Mouse (Mus musculus): ENCODE data around the gene Fyb2. TPM values are rescaled to one million over a fixed set of nuclear protein-coding genes. Genes with fewer than 3 reads are reported as not detected.

The Fyb2 gene
- polyA plus RNA-seq (2015; fragmentation: Nextera tagmentation; extraction: Ambion mirVana): 0.20 and 0.32 TPM in 2 replicates

- Histone ChIP-seq H3K4me3 (peak within 1 kb of the TSS; percentile 16; the same call in 1 of the 2 replicates), H3K36me3 (replicated peaks) (no peaks in the 10 kb centered on the region), H3K27me3 (replicated peaks) (0 out of 2 replicates have a peak, but pooled peaks cover 6% of the 10 kb centered on the region), H3K27ac (no peak within 1 kb of the TSS), H3K4me2 (peak within 1 kb of the TSS; percentile 43), H3K9me3 (no peaks in the 10 kb centered on the region), H3K4me1 (peaks cover 6% of the 10 kb centered on the region), H3K9ac (no peak within 1 kb of the TSS)
- WGBS: 26% methylated on average over 23 of the region's 23 CpGs
- 0 out of 2 replicates have a peak, but pooled peaks have one; percentile 27 for ATAC-seq (replicated peaks)
These were observed at the start of gene Fyb2 for GRCm38 (mm10) chr4:104913291-104914129. Fyb2 (plus strand) TSS chr4:104913456.

GRCm38 (mm10) chr4:104864397-104864796, 48.9 kb upstream of the Fyb2 start:
- H3K27ac ChIP-seq: no peak overlapping the region
- WGBS: 74% methylated on average over 1 of the region's 1 CpGs
- H3K9me3 ChIP-seq: no peaks in the 10 kb centered on the region
- no peak overlapping the region for H3K4me2 ChIP-seq
- no peaks in the 10 kb centered on the region for H3K27me3 ChIP-seq (replicated peaks)
- ATAC-seq (replicated peaks): no peak
- H3K36me3 ChIP-seq (replicated peaks): no peaks in the 10 kb centered on the region
- no peaks in the 10 kb centered on the region for H3K4me1 ChIP-seq
- H3K9ac ChIP-seq: no peak overlapping the region
- H3K4me3 ChIP-seq: no peak overlapping the region

DNA sequence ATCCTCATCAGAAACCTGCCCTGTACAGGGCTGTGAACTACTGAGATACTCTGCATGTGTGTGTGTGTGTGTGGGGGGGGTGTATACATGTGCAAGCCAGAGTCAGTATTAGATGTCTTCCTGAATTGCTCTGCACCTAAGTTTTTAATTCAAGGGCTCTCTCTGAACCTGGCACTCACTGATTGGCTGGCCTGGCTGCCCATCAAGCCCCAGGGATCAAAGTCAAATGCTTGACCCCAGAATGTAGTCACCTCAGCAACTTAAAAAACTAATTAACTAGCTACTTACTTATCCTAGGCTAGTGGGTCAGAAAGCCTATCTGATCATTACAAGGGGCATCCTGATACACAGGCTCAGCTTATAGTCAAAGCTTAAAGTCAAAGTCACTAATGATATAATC, 43.7 kb upstream of the Fyb2 start:
- Histone ChIP-seq H3K4me2 (no peak overlapping the region), H3K27me3 (replicated peaks) (no peaks in the 10 kb centered on the region), H3K27ac (no peak overlapping the region), H3K9me3 (no peaks in the 10 kb centered on the region), H3K4me3 (no peak overlapping the region), H3K9ac (no peak overlapping the region), H3K36me3 (replicated peaks) (no peaks in the 10 kb centered on the region), H3K4me1 (no peaks in the 10 kb centered on the region)
- no peak for ATAC-seq (replicated peaks)

- no peak overlapping the region for H3K27ac ChIP-seq
- 89% methylated on average over 5 of the region's 5 CpGs for WGBS
- H3K4me1 ChIP-seq: no peaks in the 10 kb centered on the region
- no peak overlapping the region for H3K4me2 ChIP-seq
- ATAC-seq (replicated peaks): no peak
- no peak overlapping the region for H3K4me3 ChIP-seq
- no peak overlapping the region for H3K9ac ChIP-seq
- H3K27me3 ChIP-seq (replicated peaks): no peaks in the 10 kb centered on the region
- no peaks in the 10 kb centered on the region for H3K36me3 ChIP-seq (replicated peaks)
- no peaks in the 10 kb centered on the region for H3K9me3 ChIP-seq
These were observed 43.1 kb upstream of the Fyb2 start for GRCm38 (mm10) chr4:104870196-104870595.

GRCm38 (mm10) chr4:104875832-104876231, 37.4 kb upstream of the Fyb2 start:
- H3K9ac ChIP-seq: no peak overlapping the region
- H3K4me3 ChIP-seq: no peak overlapping the region
- no peak overlapping the region for H3K4me2 ChIP-seq
- H3K27me3 ChIP-seq (replicated peaks): no peaks in the 10 kb centered on the region
- no peak overlapping the region for H3K27ac ChIP-seq
- WGBS: 76% methylated on average over 4 of the region's 4 CpGs
- H3K4me1 ChIP-seq: no peaks in the 10 kb centered on the region
- ATAC-seq (replicated peaks): no peak
- no peaks in the 10 kb centered on the region for H3K9me3 ChIP-seq
- no peaks in the 10 kb centered on the region for H3K36me3 ChIP-seq (replicated peaks)

DNA sequence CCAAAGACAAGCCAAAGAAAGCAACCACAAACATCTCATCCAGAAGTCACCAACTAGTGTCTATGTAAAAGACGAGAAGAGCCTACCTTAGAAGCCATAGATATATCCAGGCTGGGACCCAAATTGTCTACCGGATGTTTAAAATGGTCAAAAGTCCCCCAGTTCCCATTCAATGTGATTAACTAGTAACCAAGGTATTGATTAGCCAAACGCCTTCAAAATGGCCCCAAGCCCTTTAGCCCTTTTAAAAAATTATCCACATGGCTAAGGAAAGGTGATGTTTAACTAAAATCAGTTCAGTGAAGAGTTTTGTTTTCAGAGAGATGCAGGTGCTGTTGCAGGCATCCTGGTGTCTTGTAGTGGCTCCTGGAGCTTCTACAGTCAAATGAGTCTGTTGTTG, 36.9 kb upstream of the Fyb2 start, which contains the start of gene C8a:
TSS of gene C8a (minus strand) at position 76 of the 400 bp plus-strand sequence.
- no peak within 1 kb of the TSS for H3K4me3 ChIP-seq
- no peaks in the 10 kb centered on the region for H3K36me3 ChIP-seq (replicated peaks)
- no peaks in the 10 kb centered on the region for H3K4me1 ChIP-seq
- no peak within 1 kb of the TSS for H3K27ac ChIP-seq
- no peak within 1 kb of the TSS for H3K4me2 ChIP-seq
- H3K9ac ChIP-seq: no peak within 1 kb of the TSS
- 91% methylated on average over 3 of the region's 3 CpGs for WGBS
- no peak for ATAC-seq (replicated peaks)
- H3K27me3 ChIP-seq (replicated peaks): no peaks in the 10 kb centered on the region
- no peaks in the 10 kb centered on the region for H3K9me3 ChIP-seq

DNA sequence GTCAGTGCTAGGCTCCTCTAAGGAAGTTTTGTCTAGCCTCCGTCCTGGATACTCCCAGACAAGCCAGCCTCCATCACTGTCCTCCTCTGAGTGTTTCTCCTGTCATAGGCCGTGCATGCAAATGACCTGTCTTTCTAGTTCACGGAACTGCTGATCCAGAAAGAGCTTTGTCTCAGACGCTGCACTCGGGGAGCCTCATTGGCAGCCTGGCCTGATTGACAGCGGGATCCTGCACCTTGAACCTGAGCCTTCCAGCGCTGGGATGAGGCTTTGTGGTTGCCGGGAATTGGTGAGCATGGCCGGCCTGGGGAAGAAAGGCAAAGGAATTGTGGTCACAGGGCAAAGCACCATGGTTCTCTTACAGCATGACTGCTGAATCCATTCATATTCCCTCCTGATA, 25.8 kb upstream of the Fyb2 start:
- no peak overlapping the region for H3K9ac ChIP-seq
- no peaks in the 10 kb centered on the region for H3K36me3 ChIP-seq (replicated peaks)
- no peak overlapping the region for H3K4me3 ChIP-seq
- H3K4me1 ChIP-seq: peaks cover 17% of the 10 kb centered on the region
- no peak overlapping the region for H3K27ac ChIP-seq
- H3K27me3 ChIP-seq (replicated peaks): no peaks in the 10 kb centered on the region
- no peak for ATAC-seq (replicated peaks)
- 29% methylated on average over 9 of the region's 9 CpGs for WGBS
- H3K4me2 ChIP-seq: no peak overlapping the region
- H3K9me3 ChIP-seq: no peaks in the 10 kb centered on the region

DNA sequence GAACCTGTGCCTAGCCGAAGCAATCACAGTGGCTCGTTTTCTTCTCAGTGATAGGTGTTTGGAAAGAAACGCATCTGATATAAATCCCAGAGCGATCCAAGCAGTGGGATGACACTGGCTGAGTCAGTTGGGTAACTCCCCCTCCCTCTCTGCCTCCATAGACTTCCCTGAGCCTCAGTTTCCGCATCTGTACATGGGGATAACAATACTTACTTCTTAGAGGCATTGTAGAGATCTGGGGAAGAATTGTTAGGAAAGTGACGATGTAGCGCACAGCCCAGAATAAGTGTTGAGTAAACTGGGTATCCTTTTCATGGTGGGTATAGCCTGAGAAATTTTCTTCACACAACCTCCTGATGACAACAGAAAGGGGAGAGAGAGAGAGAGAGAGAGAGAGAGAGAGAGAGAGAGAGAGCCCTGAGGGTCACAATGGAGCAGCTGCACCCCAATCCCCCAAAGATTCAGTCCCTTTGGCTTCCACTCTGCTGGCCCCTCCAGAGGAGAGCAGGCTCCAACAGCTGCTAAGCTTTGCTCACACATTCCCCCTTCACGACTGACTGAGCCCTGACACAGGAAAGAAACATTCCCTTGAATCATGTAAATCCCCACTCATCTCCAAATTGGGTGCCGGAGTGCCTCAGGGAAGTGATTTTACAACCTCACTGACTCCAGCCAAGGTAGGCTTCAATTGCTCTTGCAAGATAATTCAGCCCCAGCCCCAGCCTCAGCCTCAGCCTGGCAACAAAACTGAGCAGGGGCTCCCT, 24.6 kb upstream of the Fyb2 start:
- Histone ChIP-seq H3K4me3 (no peak overlapping the region), H3K9me3 (no peaks in the 10 kb centered on the region), H3K4me2 (no peak overlapping the region), H3K36me3 (replicated peaks) (no peaks in the 10 kb centered on the region), H3K27ac (0 out of 2 replicates have a peak overlapping the region, but pooled peaks have one; percentile 6), H3K4me1 (peaks cover 22% of the 10 kb centered on the region), H3K9ac (no peak overlapping the region), H3K27me3 (replicated peaks) (no peaks in the 10 kb centered on the region)
- WGBS: 72% methylated on average over 9 of the region's 9 CpGs
- ATAC-seq (replicated peaks): no peak

DNA sequence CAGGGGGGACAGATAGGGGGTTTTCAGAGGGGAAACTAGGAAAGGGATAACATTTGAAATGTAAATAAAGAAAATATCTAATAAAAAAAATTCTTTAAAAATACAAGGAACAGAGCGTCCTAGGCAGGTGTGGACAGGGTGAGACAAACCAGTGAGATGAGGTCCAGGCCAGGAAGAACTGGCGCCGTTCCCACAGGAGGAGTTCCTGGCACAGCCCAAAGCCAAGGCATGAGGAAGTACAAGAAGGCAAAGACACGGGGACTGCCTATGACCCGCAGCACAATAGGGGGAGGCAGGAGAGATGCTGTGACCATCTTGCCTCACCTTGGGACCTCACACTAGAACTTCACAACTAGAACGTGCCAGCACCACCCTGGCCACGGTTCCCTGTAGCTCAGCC, 21.5 kb upstream of the Fyb2 start:
- Histone ChIP-seq H3K27ac (no peak overlapping the region), H3K4me1 (peaks cover 29% of the 10 kb centered on the region), H3K9ac (no peak overlapping the region), H3K4me3 (no peak overlapping the region), H3K27me3 (replicated peaks) (no peaks in the 10 kb centered on the region), H3K36me3 (replicated peaks) (no peaks in the 10 kb centered on the region), H3K4me2 (no peak overlapping the region), H3K9me3 (no peaks in the 10 kb centered on the region)
- no peak for ATAC-seq (replicated peaks)
- WGBS: 88% methylated on average over 7 of the region's 7 CpGs

- ATAC-seq (replicated peaks): no peak
- H3K4me2 ChIP-seq: no peak overlapping the region
- H3K36me3 ChIP-seq (replicated peaks): no peaks in the 10 kb centered on the region
- 65% methylated on average over 5 of the region's 5 CpGs for WGBS
- no peak overlapping the region for H3K4me3 ChIP-seq
- peaks cover 24% of the 10 kb centered on the region for H3K4me1 ChIP-seq
- H3K27ac ChIP-seq: peak overlapping the region; percentile 71
- H3K9me3 ChIP-seq: no peaks in the 10 kb centered on the region
- H3K9ac ChIP-seq: no peak overlapping the region
- no peaks in the 10 kb centered on the region for H3K27me3 ChIP-seq (replicated peaks)
These were observed 19.7 kb upstream of the Fyb2 start for GRCm38 (mm10) chr4:104893588-104893987.

- Histone ChIP-seq H3K9ac (no peak overlapping the region), H3K4me1 (peaks cover 19% of the 10 kb centered on the region), H3K36me3 (replicated peaks) (no peaks in the 10 kb centered on the region), H3K27ac (0 out of 2 replicates have a peak overlapping the region, but pooled peaks have one; percentile 3), H3K9me3 (no peaks in the 10 kb centered on the region), H3K4me2 (no peak overlapping the region), H3K4me3 (no peak overlapping the region), H3K27me3 (replicated peaks) (no peaks in the 10 kb centered on the region)
- 52% methylated on average over 13 of the region's 13 CpGs for WGBS
- ATAC-seq (replicated peaks): 0 out of 2 replicates have a peak, but pooled peaks have one; percentile 45
These were observed 19.1 kb upstream of the Fyb2 start for GRCm38 (mm10) chr4:104894004-104894734.

- Histone ChIP-seq H3K4me1 (no peaks in the 10 kb centered on the region), H3K4me3 (no peak overlapping the region), H3K9ac (no peak overlapping the region), H3K9me3 (no peaks in the 10 kb centered on the region), H3K36me3 (replicated peaks) (no peaks in the 10 kb centered on the region), H3K27ac (no peak overlapping the region), H3K4me2 (no peak overlapping the region), H3K27me3 (replicated peaks) (no peaks in the 10 kb centered on the region)
- no peak for ATAC-seq (replicated peaks)
- WGBS: 83% methylated on average over 2 of the region's 2 CpGs
These were observed 10.4 kb upstream of the Fyb2 start for GRCm38 (mm10) chr4:104902836-104903235.

Data from midbrain, embryonic 15.5 days (tissue).